Mouse (Mus musculus) ES-Bruce4 (cell line): ENCODE data around the gene Abcf1. TPM values are rescaled to one million over a fixed set of nuclear protein-coding genes. Genes with fewer than 3 reads are reported as not detected.

Experiments
- H3K27ac ChIP-seq: 2 replicates; pipeline ENCODE4 v1.5.1; 2012; ENCODE audit warnings: low read length, inconsistent platforms; ENCODE audit not compliant: insufficient read depth
- H3K27me3 ChIP-seq: 2 replicates; pipeline ENCODE4 v1.6.1; 2012; ENCODE audit warnings: mild to moderate bottlenecking, low read length, inconsistent platforms; ENCODE audit not compliant: control insufficient read depth, poor library complexity, insufficient read depth, severe bottlenecking
- H3K36me3 ChIP-seq: 2 replicates; pipeline ENCODE4 v1.6.1; 2012; ENCODE audit warnings: inconsistent platforms, mild to moderate bottlenecking, low read length, moderate library complexity; ENCODE audit not compliant: control insufficient read depth, poor library complexity, insufficient read depth, severe bottlenecking
- H3K4me1 ChIP-seq: one replicate; pipeline ENCODE4 v1.8.1; 2011; ENCODE audit warnings: low read length; ENCODE audit not compliant: control insufficient read depth, insufficient read depth
- H3K4me3 ChIP-seq: 2 replicates; pipeline ENCODE4 v1.5.1; 2011; ENCODE audit warnings: low read depth, mild to moderate bottlenecking, low read length
- H3K9ac ChIP-seq: 2 replicates; pipeline ENCODE4 v1.6.1; 2012; ENCODE audit warnings: low read depth, mild to moderate bottlenecking, inconsistent platforms; ENCODE audit not compliant: poor library complexity, severe bottlenecking
- H3K9me3 ChIP-seq: replicated peaks from 2 replicates; pipeline ENCODE4 v1.6.1; 2012; ENCODE audit warnings: mild to moderate bottlenecking, low read length, inconsistent platforms; ENCODE audit not compliant: control insufficient read depth, poor library complexity, insufficient read depth, severe bottlenecking
- CTCF ChIP-seq: IDR thresholded peaks from one replicate; pipeline ENCODE4 v1.8.1; 2011; ENCODE audit warnings: low read depth, low read length
- EP300 ChIP-seq: IDR thresholded peaks from 2 replicates; pipeline ENCODE4 v1.6.1; 2011; ENCODE audit warnings: low read depth, low read length; ENCODE audit not compliant: insufficient read depth
- POLR2A ChIP-seq: IDR thresholded peaks from one replicate; pipeline ENCODE4 v1.8.1; 2011; ENCODE audit warnings: low read length; ENCODE audit not compliant: insufficient read depth
- polyA plus RNA-seq: library from polyadenylated mRNA; stranded (reverse); fragments of >200 nt; gene quantifications from 2 replicates; pipeline ENCODE4 v1.2.4, GENCODE M21; 2011; ENCODE audit warnings: low read depth; ENCODE audit not compliant: missing spikeins, insufficient read depth, insufficient read length

The Abcf1 gene
- polyA plus RNA-seq, 1 experiment = 213 TPM

- Histone ChIP-seq H3K27me3 (no peaks in the 10 kb centered on the region), H3K4me3 (peak overlapping the region; percentile 68), H3K36me3 (peaks cover 32% of the 10 kb centered on the region), H3K4me1 (peaks cover 2% of the 10 kb centered on the region), H3K9ac (peak overlapping the region; percentile 97), H3K27ac (peak overlapping the region; percentile 92), H3K9me3 (no peaks in the 10 kb centered on the region)
- no peak for TF ChIP-seq EP300
- no peak for TF ChIP-seq CTCF
- no peak for TF ChIP-seq POLR2A
These were observed 50.4 kb downstream of the Abcf1 start for GRCm38 (mm10) chr17:35919060-35919715.

DNA sequence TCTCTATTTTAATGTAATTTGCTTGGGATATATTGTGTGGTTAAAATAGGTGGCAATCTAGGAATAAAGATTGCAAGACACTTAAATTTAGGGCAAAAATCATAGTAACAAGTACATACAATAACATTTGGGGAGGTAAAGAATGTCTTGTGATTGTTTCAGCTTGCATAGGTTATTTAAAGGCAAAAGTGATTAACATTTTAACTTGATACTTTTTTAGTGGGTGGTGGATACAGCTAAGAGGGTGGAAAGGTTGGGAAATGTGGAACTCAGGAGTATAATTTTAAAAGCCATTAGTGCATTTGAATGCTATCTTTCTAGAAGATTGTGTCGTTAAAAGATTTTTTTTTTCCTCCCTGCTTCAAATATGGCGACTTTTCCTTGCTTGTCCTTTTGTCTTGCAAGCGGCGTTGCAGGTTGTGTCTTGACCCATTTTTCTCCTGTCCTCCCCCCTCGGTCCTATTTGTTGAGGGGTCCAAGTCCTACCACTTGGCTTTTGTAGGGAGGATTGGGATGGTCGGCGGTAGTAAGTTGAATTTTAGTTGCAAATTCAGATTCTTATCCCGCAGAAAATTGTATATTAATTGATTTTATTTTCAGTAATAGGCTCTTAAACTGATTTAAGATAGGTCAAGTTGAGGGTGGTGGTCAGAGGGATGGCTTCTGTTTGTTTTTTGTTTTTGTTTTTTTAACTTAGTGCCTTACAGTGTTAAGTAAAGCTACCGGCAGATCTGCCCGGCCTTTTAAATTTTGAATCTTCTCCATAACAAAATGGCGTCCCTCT lies 51.1 kb downstream of the Abcf1 start:
- no peaks in the 10 kb centered on the region for H3K27me3 ChIP-seq
- H3K27ac ChIP-seq = peak overlapping the region; percentile 97
- peak overlapping the region; percentile 97 for H3K9ac ChIP-seq
- H3K4me3 ChIP-seq = peak overlapping the region; percentile 99
- H3K4me1 ChIP-seq = peaks cover 2% of the 10 kb centered on the region
- TF ChIP-seq POLR2A (no peak), EP300 (no peak), CTCF (no peak)
- no peaks in the 10 kb centered on the region for H3K9me3 ChIP-seq
- peaks cover 29% of the 10 kb centered on the region for H3K36me3 ChIP-seq

GRCm38 (mm10) chr17:35917463-35918251 lies 51.9 kb downstream of the Abcf1 start:
- H3K27ac ChIP-seq = peak overlapping the region; percentile 89

GRCm38 (mm10) chr17:35917143-35917462 lies 52.5 kb downstream of the Abcf1 start:
- Histone ChIP-seq H3K27me3 (no peaks in the 10 kb centered on the region), H3K4me1 (peaks cover 2% of the 10 kb centered on the region), H3K9ac (peak overlapping the region; percentile 97), H3K27ac (peak overlapping the region; percentile 89), H3K4me3 (peak overlapping the region; percentile 99), H3K36me3 (peaks cover 35% of the 10 kb centered on the region), H3K9me3 (no peaks in the 10 kb centered on the region)
- TF ChIP-seq POLR2A (no peak), EP300 (no peak), CTCF (no peak)

More at GRCm38 (mm10) chr17:35917463-35918251, 51.9 kb downstream of the Abcf1 start:
- no peaks in the 10 kb centered on the region for H3K9me3 ChIP-seq
- H3K9ac ChIP-seq = peak overlapping the region; percentile 97
- H3K4me1 ChIP-seq = peaks cover 2% of the 10 kb centered on the region
- peak; percentile 93 for TF ChIP-seq POLR2A
- TF ChIP-seq CTCF = no peak
- TF ChIP-seq EP300 = 0 out of 2 replicates have a peak, but pooled peaks have one; percentile 11
- H3K27me3 ChIP-seq = no peaks in the 10 kb centered on the region
- H3K36me3 ChIP-seq = peaks cover 30% of the 10 kb centered on the region
- peak overlapping the region; percentile 99 for H3K4me3 ChIP-seq

GRCm38 (mm10) chr17:35916297-35917142 lies 53.0 kb downstream of the Abcf1 start, which contains the start of the genes Mrps18b and Ppp1r10:
Mrps18b (minus strand) TSS chr17:35916389.
Ppp1r10 (plus strand) TSS chr17:35916434.
- H3K4me1 ChIP-seq = peaks cover 2% of the 10 kb centered on the region
- peak within 1 kb of the TSS; percentile 97 for H3K9ac ChIP-seq
- no peaks in the 10 kb centered on the region for H3K27me3 ChIP-seq
- peak within 1 kb of the TSS; percentile 100 for H3K4me3 ChIP-seq
- 0 out of 2 replicates have a peak, but pooled peaks have one; percentile 55 for TF ChIP-seq EP300
- peak; percentile 30 for TF ChIP-seq CTCF
- TF ChIP-seq POLR2A = peak; percentile 92
- peaks cover 36% of the 10 kb centered on the region for H3K36me3 ChIP-seq
- H3K27ac ChIP-seq = peak within 1 kb of the TSS; percentile 89
- no peaks in the 10 kb centered on the region for H3K9me3 ChIP-seq
